Mouse (Mus musculus): ENCODE data around the gene Erich3.

DNA sequence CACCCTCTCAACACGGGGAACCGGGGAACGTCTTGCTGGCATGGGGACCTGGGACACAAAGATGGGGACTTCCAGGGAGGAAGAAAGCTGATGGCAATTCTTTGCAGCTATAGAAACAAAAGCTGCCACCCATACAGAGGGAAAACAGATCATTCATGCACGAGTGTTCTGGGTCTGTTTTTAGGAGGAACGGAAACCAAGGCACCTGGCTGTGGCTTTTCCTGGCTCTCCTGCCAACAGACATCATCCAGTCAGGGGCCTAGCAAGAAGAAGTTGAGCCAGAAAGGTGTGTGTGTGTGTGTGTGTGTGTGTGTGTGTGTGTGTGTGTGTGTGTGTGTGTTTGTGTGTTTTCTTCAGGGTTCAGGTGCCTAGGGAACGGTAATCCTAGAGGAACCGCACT lies at the start of gene Erich3:
- TF ChIP-seq CTCF (IDR thresholded peaks at IDR 0.05) = no peak
- TF ChIP-seq EP300 (IDR thresholded peaks at IDR 0.05) = no peak

Data from lung, postnatal 0 days (tissue).